Mouse (Mus musculus): ENCODE measurements at regions not wholly inside any gene's neighbourhood (a gene's known extent, or its start where the extent isn't known, plus 50 kb on each side); places are given as distances from the start of the nearest gene placed in this dataset.

GRCm38 (mm10) chr11:22629581-22629980 lies 117.7 kb downstream of the Tmem17 start:
- Histone ChIP-seq H3K36me3 (ENCODE audit: control insufficient read depth, insufficient read depth, low read length, poor library complexity, severe bottlenecking) (no peaks in the 10 kb centered on the region), H3K27me3 (ENCODE audit: control insufficient read depth, insufficient read depth, low read length, poor library complexity, severe bottlenecking) (no peaks in the 10 kb centered on the region), H3K9me3 (replicated peaks; ENCODE audit: control insufficient read depth, insufficient read depth, low read length, poor library complexity, severe bottlenecking) (no peaks in the 10 kb centered on the region), H3K4me3 (ENCODE audit: low read depth, low read length) (peak overlapping the region; percentile 34), H3K9ac (ENCODE audit: low read depth, poor library complexity, severe bottlenecking) (peak overlapping the region; percentile 30), H3K4me1 (ENCODE audit: control insufficient read depth, insufficient read depth, low read length) (peaks cover 5% of the 10 kb centered on the region), H3K27ac (ENCODE audit: insufficient read depth, low read length) (peak overlapping the region; percentile 47)
- TF ChIP-seq POLR2A (IDR thresholded peaks at IDR 0.05; ENCODE audit: insufficient read depth, low read length) = no peak
- TF ChIP-seq EP300 (IDR thresholded peaks at IDR 0.05; ENCODE audit: insufficient read depth, low read depth, low read length) = 0 out of 2 replicates have a peak, but pooled peaks have one; percentile 29
- no peak for TF ChIP-seq CTCF (IDR thresholded peaks at IDR 0.05; ENCODE audit: low read depth, low read length)

GRCm38 (mm10) chr11:22629991-22630390 lies 118.1 kb downstream of the Tmem17 start:
- no peak for TF ChIP-seq POLR2A (IDR thresholded peaks at IDR 0.05; ENCODE audit: insufficient read depth, low read length)
- no peak overlapping the region; the same call in 1 of the 2 replicates for H3K4me3 ChIP-seq (ENCODE audit: low read depth, low read length)
- peak overlapping the region; percentile 30 for H3K9ac ChIP-seq (ENCODE audit: low read depth, poor library complexity, severe bottlenecking)
- peaks cover 5% of the 10 kb centered on the region for H3K4me1 ChIP-seq (ENCODE audit: control insufficient read depth, insufficient read depth, low read length)
- H3K36me3 ChIP-seq (ENCODE audit: control insufficient read depth, insufficient read depth, low read length, poor library complexity, severe bottlenecking) = no peaks in the 10 kb centered on the region
- H3K27ac ChIP-seq (ENCODE audit: insufficient read depth, low read length) = peak overlapping the region; percentile 47
- no peaks in the 10 kb centered on the region for H3K9me3 ChIP-seq (replicated peaks; ENCODE audit: control insufficient read depth, insufficient read depth, low read length, poor library complexity, severe bottlenecking)
- H3K27me3 ChIP-seq (ENCODE audit: control insufficient read depth, insufficient read depth, low read length, poor library complexity, severe bottlenecking) = no peaks in the 10 kb centered on the region

- H3K9ac ChIP-seq (ENCODE audit: low read depth, poor library complexity, severe bottlenecking) = no peak overlapping the region
- H3K4me3 ChIP-seq (ENCODE audit: low read depth, low read length) = no peak overlapping the region
- H3K4me1 ChIP-seq (ENCODE audit: control insufficient read depth, insufficient read depth, low read length) = peaks cover 5% of the 10 kb centered on the region
- no peaks in the 10 kb centered on the region for H3K36me3 ChIP-seq (ENCODE audit: control insufficient read depth, insufficient read depth, low read length, poor library complexity, severe bottlenecking)
- H3K27ac ChIP-seq (ENCODE audit: insufficient read depth, low read length) = no peak overlapping the region
- TF ChIP-seq CTCF (IDR thresholded peaks at IDR 0.05; ENCODE audit: low read depth, low read length) = no peak
- TF ChIP-seq EP300 (IDR thresholded peaks at IDR 0.05; ENCODE audit: insufficient read depth, low read depth, low read length) = no peak
- no peak for TF ChIP-seq POLR2A (IDR thresholded peaks at IDR 0.05; ENCODE audit: insufficient read depth, low read length)
- no peaks in the 10 kb centered on the region for H3K9me3 ChIP-seq (replicated peaks; ENCODE audit: control insufficient read depth, insufficient read depth, low read length, poor library complexity, severe bottlenecking)
- no peaks in the 10 kb centered on the region for H3K27me3 ChIP-seq (ENCODE audit: control insufficient read depth, insufficient read depth, low read length, poor library complexity, severe bottlenecking)
Observed at GRCm38 (mm10) chr11:22630982-22631381, 119.1 kb downstream of the Tmem17 start.

- H3K36me3 ChIP-seq (ENCODE audit: control insufficient read depth, insufficient read depth, low read length, poor library complexity, severe bottlenecking) = no peaks in the 10 kb centered on the region
- no peak overlapping the region for H3K4me3 ChIP-seq (ENCODE audit: low read depth, low read length)
- H3K9ac ChIP-seq (ENCODE audit: low read depth, poor library complexity, severe bottlenecking) = no peak overlapping the region
- H3K9me3 ChIP-seq (replicated peaks; ENCODE audit: control insufficient read depth, insufficient read depth, low read length, poor library complexity, severe bottlenecking) = no peaks in the 10 kb centered on the region
- H3K4me1 ChIP-seq (ENCODE audit: control insufficient read depth, insufficient read depth, low read length) = peaks cover 5% of the 10 kb centered on the region
- no peaks in the 10 kb centered on the region for H3K27me3 ChIP-seq (ENCODE audit: control insufficient read depth, insufficient read depth, low read length, poor library complexity, severe bottlenecking)
- TF ChIP-seq EP300 (IDR thresholded peaks at IDR 0.05; ENCODE audit: insufficient read depth, low read depth, low read length) (no peak), POLR2A (IDR thresholded peaks at IDR 0.05; ENCODE audit: insufficient read depth, low read length) (no peak), CTCF (IDR thresholded peaks at IDR 0.05; ENCODE audit: low read depth, low read length) (no peak)
- H3K27ac ChIP-seq (ENCODE audit: insufficient read depth, low read length) = no peak overlapping the region
Observed at GRCm38 (mm10) chr11:22631606-22632313, 119.9 kb downstream of the Tmem17 start.

- H3K9ac ChIP-seq (ENCODE audit: low read depth, poor library complexity, severe bottlenecking) = no peak overlapping the region
- H3K4me1 ChIP-seq (ENCODE audit: control insufficient read depth, insufficient read depth, low read length) = peaks cover 5% of the 10 kb centered on the region
- H3K27me3 ChIP-seq (ENCODE audit: control insufficient read depth, insufficient read depth, low read length, poor library complexity, severe bottlenecking) = no peaks in the 10 kb centered on the region
- no peaks in the 10 kb centered on the region for H3K36me3 ChIP-seq (ENCODE audit: control insufficient read depth, insufficient read depth, low read length, poor library complexity, severe bottlenecking)
- no peaks in the 10 kb centered on the region for H3K9me3 ChIP-seq (replicated peaks; ENCODE audit: control insufficient read depth, insufficient read depth, low read length, poor library complexity, severe bottlenecking)
- TF ChIP-seq CTCF (IDR thresholded peaks at IDR 0.05; ENCODE audit: low read depth, low read length) (no peak), EP300 (IDR thresholded peaks at IDR 0.05; ENCODE audit: insufficient read depth, low read depth, low read length) (no peak), POLR2A (IDR thresholded peaks at IDR 0.05; ENCODE audit: insufficient read depth, low read length) (no peak)
- H3K4me3 ChIP-seq (ENCODE audit: low read depth, low read length) = no peak overlapping the region
- H3K27ac ChIP-seq (ENCODE audit: insufficient read depth, low read length) = no peak overlapping the region
Observed at GRCm38 (mm10) chr11:22632314-22632700, 120.4 kb downstream of the Tmem17 start.

GRCm38 (mm10) chr11:22632988-22633387 lies 121.1 kb downstream of the Tmem17 start:
- Histone ChIP-seq H3K9me3 (replicated peaks; ENCODE audit: control insufficient read depth, insufficient read depth, low read length, poor library complexity, severe bottlenecking) (no peaks in the 10 kb centered on the region), H3K9ac (ENCODE audit: low read depth, poor library complexity, severe bottlenecking) (no peak overlapping the region), H3K27me3 (ENCODE audit: control insufficient read depth, insufficient read depth, low read length, poor library complexity, severe bottlenecking) (no peaks in the 10 kb centered on the region), H3K4me1 (ENCODE audit: control insufficient read depth, insufficient read depth, low read length) (no peaks in the 10 kb centered on the region), H3K27ac (ENCODE audit: insufficient read depth, low read length) (no peak overlapping the region), H3K36me3 (ENCODE audit: control insufficient read depth, insufficient read depth, low read length, poor library complexity, severe bottlenecking) (no peaks in the 10 kb centered on the region), H3K4me3 (ENCODE audit: low read depth, low read length) (no peak overlapping the region)
- TF ChIP-seq POLR2A (IDR thresholded peaks at IDR 0.05; ENCODE audit: insufficient read depth, low read length) (no peak), EP300 (IDR thresholded peaks at IDR 0.05; ENCODE audit: insufficient read depth, low read depth, low read length) (no peak), CTCF (IDR thresholded peaks at IDR 0.05; ENCODE audit: low read depth, low read length) (no peak)
